Mouse (Mus musculus) testis, adult 2 months (tissue): ENCODE data around the gene Snd1.

ENCODE experiments used
- CTCF ChIP-seq: fragments of 200-500 bp; IDR thresholded peaks from 2 replicates; pipeline ENCODE4 v1.5.1; 2012; ENCODE audit warnings: low read depth, mild to moderate bottlenecking, inconsistent platforms, low read length, moderate library complexity; ENCODE audit not compliant: control insufficient read depth, insufficient read depth, insufficient replicate concordance
- POLR2A ChIP-seq: fragments of 200-500 bp; IDR thresholded peaks from 2 replicates; pipeline ENCODE4 v1.6.1; 2012; ENCODE audit warnings: low read depth, mild to moderate bottlenecking, inconsistent platforms, low read length, moderate library complexity; ENCODE audit not compliant: control insufficient read depth

DNA sequence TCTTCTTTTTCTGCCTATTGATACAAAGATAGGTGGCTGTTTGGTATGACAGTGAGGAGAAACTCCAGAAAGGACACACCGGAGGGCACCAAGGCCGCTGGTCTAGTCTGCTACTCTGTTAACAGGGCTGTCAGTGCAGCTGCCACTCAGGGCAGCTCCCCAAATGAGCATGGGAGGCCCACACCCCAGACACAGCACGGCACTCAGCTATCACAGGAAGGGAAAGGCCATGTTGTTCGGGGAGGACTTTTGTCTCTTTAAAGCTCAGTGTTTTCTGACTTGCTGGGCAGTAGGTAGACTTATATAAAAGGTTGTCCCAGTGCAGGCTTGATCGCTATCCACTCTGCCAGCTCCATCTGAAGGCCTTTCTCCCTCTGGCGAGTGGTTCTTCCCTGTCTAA lies 312.2 kb downstream of the Snd1 start:
- TF ChIP-seq CTCF: no peak
- TF ChIP-seq POLR2A: no peak
